Mouse (Mus musculus) bone marrow, adult 2 months (tissue): ENCODE results near the gene Atxn1.

Experiments used
- CTCF ChIP-seq: fragments of 200-500 bp; IDR thresholded peaks from 2 replicates; pipeline ENCODE4 v1.5.1; 2011; ENCODE audit warnings: low read length, control low read depth; ENCODE audit not compliant: control insufficient read depth, insufficient read depth
- POLR2A ChIP-seq: fragments of 200-500 bp; IDR thresholded peaks from 2 replicates; pipeline ENCODE4 v1.6.1; 2011; ENCODE audit warnings: low read depth, mild to moderate bottlenecking, control low read depth, low read length, borderline replicate concordance; ENCODE audit not compliant: control insufficient read depth

DNA sequence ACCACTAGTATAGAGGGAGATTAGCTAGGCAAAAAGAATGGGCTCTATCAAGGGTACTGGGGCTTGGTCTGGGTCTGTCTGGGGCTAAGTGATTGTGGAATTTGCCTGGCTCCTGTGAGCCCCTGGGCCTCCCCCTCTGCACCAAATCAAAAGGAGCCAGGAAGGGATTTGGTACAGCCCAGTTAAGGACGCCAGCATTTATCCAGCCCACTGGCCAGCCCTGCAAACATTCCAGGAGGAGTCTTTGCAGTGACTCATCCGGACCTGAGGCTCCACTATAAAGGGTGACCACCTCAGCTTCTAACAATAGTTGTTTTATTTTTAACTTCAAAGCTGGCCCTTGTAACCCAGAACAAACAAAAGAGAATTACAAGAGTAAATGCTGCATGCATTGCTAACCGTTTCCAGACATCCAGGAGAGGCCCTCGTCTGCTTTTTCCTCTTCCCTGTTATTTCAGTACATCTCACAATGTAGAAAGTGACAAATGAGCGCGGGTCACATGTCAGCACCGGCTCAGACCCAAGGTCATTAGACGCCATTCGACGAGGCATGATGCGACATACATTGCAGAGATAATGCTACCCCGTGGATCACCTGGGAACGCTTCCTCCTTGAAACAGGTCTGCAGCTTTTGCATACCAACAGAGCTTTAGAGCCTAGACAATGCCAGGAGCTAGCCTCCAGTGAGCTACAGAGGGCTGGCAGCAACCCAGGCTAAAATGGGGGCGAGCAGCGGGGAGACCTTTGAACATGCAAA lies 144.2 kb downstream of the Atxn1 start:
- TF ChIP-seq POLR2A, result no peak
- no peak for TF ChIP-seq CTCF
